Mouse (Mus musculus): Measurements from ENCODE around the gene Ints1. TPM values are rescaled to one million over a fixed set of nuclear protein-coding genes. Genes with fewer than 3 reads are reported as not detected.
A peak's percentile ranks its signal among the peaks of the same experiment; 100 is the strongest.

Gene Ints1
- polyA plus RNA-seq, 2 experiments, result 12.1 to 13.5 TPM

- DNase-seq (ENCODE audit: low read depth in 3 of 3, low spot score in 3 of 3), result no peak
- no peak for ATAC-seq (ENCODE audit: insufficient read depth)
- Histone ChIP-seq H3K36me3 (replicated peaks; ENCODE audit: control insufficient read depth, insufficient read depth, low read depth) (peaks cover 47% of the 10 kb centered on the region), H3K27ac (peak overlapping the region; percentile 95; the same call in 1 of the 2 replicates), H3K4me1 (replicated peaks; ENCODE audit: control insufficient read depth in 2 of 2, insufficient read depth in 2 of 2, low read length in 1 of 2) (peaks cover 40 to 49% of the 10 kb centered on the region in 2 experiments), H3K4me3 (ENCODE audit: insufficient read depth in 1 of 2, low read depth in 2 of 2, low read length in 2 of 2) (no peak overlapping the region), H3K27me3 (ENCODE audit: control insufficient read depth, insufficient read depth, low read length) (no peaks in the 10 kb centered on the region), H3K4me2 (ENCODE audit: low read depth) (no peak overlapping the region), H3K9me3 (ENCODE audit: control insufficient read depth, low read length) (no peaks in the 10 kb centered on the region), H3K9ac (replicated peaks) (no peak overlapping the region)
- 82% methylated on average over 10 of the region's 10 CpGs for WGBS (ENCODE audit: insufficient replicate concordance)
- TF ChIP-seq EP300 (IDR thresholded peaks at IDR 0.05; ENCODE audit: low read depth), result no peak
- no peak for TF ChIP-seq CTCF (IDR thresholded peaks at IDR 0.05; ENCODE audit: low read depth)
Observed at GRCm38 (mm10) chr5:139801880-139802279, 26.4 kb upstream of the Ints1 start.

DNA sequence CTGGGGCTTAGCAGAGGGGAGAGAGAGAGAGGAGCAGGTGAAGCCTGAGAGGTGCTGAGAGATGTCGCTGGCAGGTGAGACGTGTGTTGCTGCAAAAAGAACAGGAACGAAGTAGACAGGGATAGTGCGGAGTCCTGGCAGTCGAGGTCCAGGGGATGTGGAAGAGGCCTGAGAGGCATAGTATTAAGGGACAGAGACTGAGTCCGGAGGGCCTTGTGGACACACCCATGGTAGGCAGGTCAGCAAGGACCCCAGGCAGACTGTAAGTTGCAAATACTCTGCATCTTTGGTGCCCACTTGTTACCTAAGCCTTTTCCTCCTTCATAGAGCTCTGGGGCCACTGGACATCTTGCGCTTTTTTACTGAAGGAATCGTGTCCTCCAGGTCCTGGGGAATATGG, 25.8 kb upstream of the Ints1 start:
- H3K9ac ChIP-seq (replicated peaks), result no peak overlapping the region
- peaks cover 38 to 48% of the 10 kb centered on the region in 2 experiments for H3K4me1 ChIP-seq (replicated peaks; ENCODE audit: control insufficient read depth in 2 of 2, insufficient read depth in 2 of 2, low read length in 1 of 2)
- no peak overlapping the region for H3K4me3 ChIP-seq (ENCODE audit: insufficient read depth in 1 of 2, low read depth in 2 of 2, low read length in 2 of 2)
- H3K27ac ChIP-seq, result no peak overlapping the region; the same call in 1 of the 2 replicates
- no peak for ATAC-seq (ENCODE audit: insufficient read depth)
- 89% methylated on average over 8 of the region's 8 CpGs for WGBS (ENCODE audit: insufficient replicate concordance)
- TF ChIP-seq CTCF (IDR thresholded peaks at IDR 0.05; ENCODE audit: low read depth) (no peak), EP300 (IDR thresholded peaks at IDR 0.05; ENCODE audit: low read depth) (no peak)
- DNase-seq (ENCODE audit: low read depth in 3 of 3, low spot score in 3 of 3), result no peak
- no peaks in the 10 kb centered on the region for H3K27me3 ChIP-seq (ENCODE audit: control insufficient read depth, insufficient read depth, low read length)
- H3K4me2 ChIP-seq (ENCODE audit: low read depth), result no peak overlapping the region
- H3K9me3 ChIP-seq (ENCODE audit: control insufficient read depth, low read length), result no peaks in the 10 kb centered on the region
- H3K36me3 ChIP-seq (replicated peaks; ENCODE audit: control insufficient read depth, insufficient read depth, low read depth), result peaks cover 52% of the 10 kb centered on the region

DNA sequence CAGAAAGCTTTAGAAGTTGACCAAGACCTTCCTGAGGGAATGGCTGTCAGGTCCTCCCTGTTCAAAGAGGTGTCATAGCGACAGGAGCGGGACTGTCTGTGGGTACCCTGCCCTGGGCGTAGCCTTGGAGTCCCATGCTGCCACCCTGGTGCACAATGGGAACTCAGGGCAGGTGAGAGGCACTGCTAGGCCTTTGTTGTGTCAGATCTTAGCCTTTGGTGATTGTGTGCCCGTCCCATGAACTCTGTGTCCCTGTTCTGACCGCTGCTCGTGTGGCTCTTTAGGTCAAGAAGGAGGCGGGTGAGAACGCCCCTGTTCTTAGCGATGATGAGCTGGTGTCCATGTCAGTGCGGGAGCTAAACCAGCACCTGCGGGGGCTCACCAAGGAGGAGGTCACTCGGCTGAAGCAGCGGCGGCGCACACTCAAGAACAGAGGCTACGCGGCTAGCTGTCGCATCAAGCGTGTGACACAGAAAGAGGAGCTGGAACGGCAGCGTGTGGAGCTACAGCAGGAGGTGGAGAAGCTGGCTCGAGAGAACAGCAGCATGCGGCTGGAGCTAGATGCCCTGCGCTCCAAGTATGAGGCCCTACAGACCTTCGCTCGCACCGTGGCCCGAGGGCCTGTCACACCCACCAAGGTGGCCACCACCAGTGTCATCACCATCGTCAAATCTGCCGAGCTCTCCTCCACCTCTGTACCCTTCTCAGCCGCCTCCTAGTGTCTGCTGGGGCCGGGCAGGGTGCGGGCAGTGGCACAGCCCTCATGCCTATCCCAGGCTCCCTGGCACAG, 24.5 kb upstream of the Ints1 start:
- peaks cover 61% of the 10 kb centered on the region for H3K36me3 ChIP-seq (replicated peaks; ENCODE audit: control insufficient read depth, insufficient read depth, low read depth)
- H3K4me1 ChIP-seq (replicated peaks; ENCODE audit: control insufficient read depth in 2 of 2, insufficient read depth in 2 of 2, low read length in 1 of 2), result peaks cover 32 to 48% of the 10 kb centered on the region in 2 experiments
- no peaks in the 10 kb centered on the region for H3K9me3 ChIP-seq (ENCODE audit: control insufficient read depth, low read length)
- DNase-seq (ENCODE audit: low read depth in 3 of 3, low spot score in 3 of 3) (no peak), ATAC-seq (ENCODE audit: insufficient read depth) (no peak)
- H3K4me2 ChIP-seq (ENCODE audit: low read depth), result no peak overlapping the region
- H3K4me3 ChIP-seq (ENCODE audit: insufficient read depth in 1 of 2, low read depth in 2 of 2, low read length in 2 of 2), result no peak overlapping the region
- H3K27me3 ChIP-seq (ENCODE audit: control insufficient read depth, insufficient read depth, low read length), result no peaks in the 10 kb centered on the region
- H3K9ac ChIP-seq (replicated peaks), result no peak overlapping the region
- H3K27ac ChIP-seq, result no peak overlapping the region
- 92% methylated on average over 33 of the region's 33 CpGs for WGBS (ENCODE audit: insufficient replicate concordance)
- TF ChIP-seq EP300 (IDR thresholded peaks at IDR 0.05; ENCODE audit: low read depth), result no peak
- TF ChIP-seq CTCF (IDR thresholded peaks at IDR 0.05; ENCODE audit: low read depth), result no peak

GRCm38 (mm10) chr5:139799041-139799440, 23.6 kb upstream of the Ints1 start:
- peaks cover 64% of the 10 kb centered on the region for H3K36me3 ChIP-seq (replicated peaks; ENCODE audit: control insufficient read depth, insufficient read depth, low read depth)

DNA sequence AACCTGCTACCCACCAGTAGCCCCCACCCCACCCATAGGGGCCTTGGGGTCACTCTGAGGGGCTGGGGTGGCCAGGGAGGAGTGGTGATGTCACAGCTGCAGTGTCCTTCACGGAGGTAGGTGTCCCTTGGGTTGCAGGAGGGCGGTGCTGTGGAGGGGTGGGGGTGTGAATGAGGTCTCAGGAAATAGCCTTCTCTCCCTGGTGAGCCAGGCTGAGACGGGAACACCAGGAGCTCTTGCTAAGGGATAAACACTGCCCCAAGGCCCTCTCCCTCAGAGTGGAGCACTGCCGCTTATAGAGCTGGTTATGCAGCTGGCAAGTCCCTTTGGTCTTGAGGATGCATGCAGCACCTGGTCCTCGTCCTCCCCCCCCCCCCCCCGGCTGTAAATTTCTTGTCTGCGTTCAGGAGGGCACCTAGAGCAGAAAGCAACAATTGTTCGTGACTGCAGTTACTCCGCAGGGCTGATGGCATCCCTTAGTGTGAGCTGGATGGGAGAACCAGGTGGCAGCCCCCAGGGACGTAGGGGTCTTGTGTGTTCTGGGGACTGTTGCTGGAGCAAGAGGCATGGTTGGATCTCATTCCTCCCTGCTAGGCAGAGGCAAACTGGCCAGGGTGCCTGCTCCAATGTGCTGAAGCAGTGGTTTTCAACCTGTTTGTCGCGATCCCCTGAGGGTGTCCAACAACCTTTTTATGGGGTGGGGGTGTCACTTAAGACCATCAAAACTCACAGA, 22.9 kb upstream of the Ints1 start:
- TF ChIP-seq CTCF (IDR thresholded peaks at IDR 0.05; ENCODE audit: low read depth) (no peak), EP300 (IDR thresholded peaks at IDR 0.05; ENCODE audit: low read depth) (no peak)

More at GRCm38 (mm10) chr5:139799041-139799440, 23.6 kb upstream of the Ints1 start:
- Histone ChIP-seq H3K27me3 (ENCODE audit: control insufficient read depth, insufficient read depth, low read length) (no peaks in the 10 kb centered on the region), H3K4me2 (ENCODE audit: low read depth) (no peak overlapping the region), H3K27ac (no peak overlapping the region), H3K9me3 (ENCODE audit: control insufficient read depth, low read length) (no peaks in the 10 kb centered on the region), H3K4me1 (replicated peaks; ENCODE audit: control insufficient read depth in 2 of 2, insufficient read depth in 2 of 2, low read length in 1 of 2) (peaks cover 34 to 50% of the 10 kb centered on the region in 2 experiments), H3K4me3 (ENCODE audit: insufficient read depth in 1 of 2, low read depth in 2 of 2, low read length in 2 of 2) (no peak overlapping the region), H3K9ac (replicated peaks) (no peak overlapping the region)
- 91% methylated on average over 9 of the region's 9 CpGs for WGBS (ENCODE audit: insufficient replicate concordance)
- ATAC-seq (ENCODE audit: insufficient read depth), result no peak
- no peak for DNase-seq (ENCODE audit: low read depth in 3 of 3, low spot score in 3 of 3)
- TF ChIP-seq CTCF (IDR thresholded peaks at IDR 0.05; ENCODE audit: low read depth) (no peak), EP300 (IDR thresholded peaks at IDR 0.05; ENCODE audit: low read depth) (no peak)

More for the DNA sequence above, 22.9 kb upstream of the Ints1 start:
- 81% methylated on average over 12 of the region's 12 CpGs for WGBS (ENCODE audit: insufficient replicate concordance)
- Histone ChIP-seq H3K36me3 (replicated peaks; ENCODE audit: control insufficient read depth, insufficient read depth, low read depth) (peaks cover 68% of the 10 kb centered on the region), H3K9me3 (ENCODE audit: control insufficient read depth, low read length) (no peaks in the 10 kb centered on the region), H3K4me3 (ENCODE audit: insufficient read depth in 1 of 2, low read depth in 2 of 2, low read length in 2 of 2) (no peak overlapping the region), H3K27me3 (ENCODE audit: control insufficient read depth, insufficient read depth, low read length) (no peaks in the 10 kb centered on the region), H3K27ac (no peak overlapping the region), H3K4me2 (ENCODE audit: low read depth) (no peak overlapping the region), H3K9ac (replicated peaks) (no peak overlapping the region), H3K4me1 (replicated peaks; ENCODE audit: control insufficient read depth in 2 of 2, insufficient read depth in 2 of 2, low read length in 1 of 2) (peaks cover 35 to 49% of the 10 kb centered on the region in 2 experiments)
- DNase-seq (ENCODE audit: low read depth in 3 of 3, low spot score in 3 of 3) (no peak), ATAC-seq (ENCODE audit: insufficient read depth) (no peak)

Data from liver, embryonic 14.5 days (tissue).